Comparison of ENCODE assay signal across 16 mouse cellular contexts in the genomic region with DNA sequence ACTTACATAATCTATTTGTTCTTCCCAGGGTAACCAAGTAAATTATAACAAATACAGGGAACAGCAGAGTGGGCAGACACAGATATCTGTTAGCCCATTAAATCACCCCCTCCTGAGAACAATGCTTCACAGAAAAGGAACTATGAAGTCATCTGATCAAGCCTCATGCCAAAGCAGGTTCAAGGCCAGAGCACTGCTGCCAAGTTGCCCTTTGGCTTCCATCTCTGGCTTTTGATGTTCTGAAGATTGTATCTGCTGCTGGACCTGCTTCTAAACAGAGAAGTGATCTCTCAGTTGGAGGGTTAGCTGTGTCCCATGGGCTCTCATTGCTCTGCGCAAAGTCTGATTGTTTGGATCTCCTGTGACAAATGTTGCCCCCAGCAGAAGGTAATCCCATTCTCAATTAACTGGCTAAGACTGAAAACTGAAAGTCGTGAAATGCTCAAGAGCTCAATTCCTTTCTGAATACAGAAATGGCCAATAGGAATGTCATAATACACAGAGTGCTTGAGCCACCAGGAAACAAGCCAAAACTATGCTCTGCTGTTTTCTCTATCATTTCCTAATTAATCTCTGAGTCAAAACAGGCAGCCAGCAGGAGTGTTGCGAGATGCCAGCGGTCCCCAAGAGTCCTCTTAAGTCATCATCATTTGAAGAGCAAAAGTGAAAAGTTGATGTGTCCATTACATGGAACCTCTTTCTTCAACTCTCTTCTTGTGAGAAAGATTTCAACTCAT.
DNase-seq lines count a peak whose midpoint lies in the region.
"Had no signal": no experiment of that assay in that cellular context is flagged by ENCODE, and none has a peak within 500 bp of the region (broad histone marks: within the 10 kb centered on the region; RNA-seq: fewer than 3 reads in every experiment).

No protein-coding gene starts in this region.

- no peak overlapping the region for H3K27ac ChIP-seq in limb, embryonic 10.5 days
- H3K27ac ChIP-seq: hindbrain, embryonic 10.5 days; macrophage; midbrain, embryonic 12.5 days; neural tube, embryonic 15.5 days had no signal

- intact Hi-C loops in left cerebral cortex, postnatal 25 days (cut with DNase I): no loop called here

- H3K27me3 ChIP-seq in limb, embryonic 10.5 days (ENCODE audit: low read depth, poor library complexity, severe bottlenecking): no peaks in the 10 kb centered on the region
- H3K27me3 ChIP-seq: midbrain, embryonic 12.5 days; neural tube, embryonic 15.5 days had no signal

- H3K36me3 ChIP-seq in limb, embryonic 10.5 days: no peaks in the 10 kb centered on the region
- H3K36me3 ChIP-seq: hindbrain, embryonic 10.5 days; midbrain, embryonic 12.5 days; neural tube, embryonic 15.5 days had no signal

- DNase-seq in heart, adult 9 months (ENCODE audit: low spot score in 2 of 2): peak; percentile 34 to 36
- no peak for DNase-seq in heart, postnatal 4 days
- DNase-seq in adrenal gland, adult 2 months: peak; percentile 64
- DNase-seq in adrenal gland, postnatal 25 days: peak; percentile 19
- DNase-seq in lung, postnatal 14 days: peak; percentile 13
- no peak for DNase-seq in right cerebral cortex, adult 2 months (ENCODE audit: low spot score in 2 of 2)
- no peak for DNase-seq in left cerebral cortex, postnatal 25 days (ENCODE audit: low spot score in 2 of 2)
- no peak for DNase-seq in limb, embryonic 10.5 days (ENCODE audit: low spot score)
- DNase-seq: cerebellum, adult 9-11 months; kidney, adult 8-10 months; kidney, postnatal 4 days had no signal

- WGBS in limb, embryonic 10.5 days: 91% methylated on average over 4 of the region's 4 CpGs

- H3K4me3 ChIP-seq in limb, embryonic 10.5 days: no peak overlapping the region
- H3K4me3 ChIP-seq: hindbrain, embryonic 10.5 days; midbrain, embryonic 12.5 days; myocyte; neural tube, embryonic 15.5 days had no signal

- no peaks in the 10 kb centered on the region for H3K9me3 ChIP-seq in limb, embryonic 10.5 days (replicated peaks)
- H3K9me3 ChIP-seq: hindbrain, embryonic 10.5 days; midbrain, embryonic 12.5 days; neural tube, embryonic 15.5 days had no signal

- H3K4me1 ChIP-seq in limb, embryonic 10.5 days: no peaks in the 10 kb centered on the region
- H3K4me1 ChIP-seq: hindbrain, embryonic 10.5 days; midbrain, embryonic 12.5 days; neural tube, embryonic 15.5 days had no signal

Comparison
In these comparisons a context has a peak if more than half of its experiments do, and no peak if none do; other contexts are left out.
1. DNase-seq: peak in heart, adult 9 months (2 of 2), adrenal gland, adult 2 months (single experiment), adrenal gland, postnatal 25 days (single experiment) and lung, postnatal 14 days (single experiment); none in heart, postnatal 4 days (single experiment), right cerebral cortex, adult 2 months (0 of 2), left cerebral cortex, postnatal 25 days (0 of 2) and limb, embryonic 10.5 days (single experiment).